Mouse (Mus musculus) megakaryocyte, adult 5-6 weeks (primary cell): ENCODE measurements around the gene Zbtb20. TPM values are rescaled to one million over a fixed set of nuclear protein-coding genes. Genes with fewer than 3 reads are reported as not detected.

Experiments used
- ATAC-seq: 2 replicates; pipeline ENCODE4 v1.8.0; 2016; ENCODE audit warnings: mild to moderate bottlenecking, inconsistent platforms; ENCODE audit not compliant: poor library complexity, severe bottlenecking
- total RNA-seq, 2 experiments: library from RNA; stranded (forward) in 1 of 2; stranded (reverse) in 1 of 2; fragments of 153-499, 151-499 nt in 1 of 2; fragments of 221-1000, 200-1000 nt in 1 of 2; gene quantifications; 2 replicates each; pipeline versions ENCODE4 v1.2.3 to v1.2.4; 2015 to 2017

Zbtb20 gene
- total RNA-seq, 2 experiments from 2014 or later, result 5.1 to 7.6 TPM

GRCm38 (mm10) chr16:43431514-43432371 is 556.1 kb downstream of the Zbtb20 start:
- ATAC-seq, result no peak

- 0 out of 2 replicates have a peak, but pooled peaks have one; percentile 38 for ATAC-seq
Observed at GRCm38 (mm10) chr16:43434941-43435340, 559.3 kb downstream of the Zbtb20 start.

GRCm38 (mm10) chr16:43438878-43439371 is 563.2 kb downstream of the Zbtb20 start:
- no peak for ATAC-seq

- ATAC-seq, result no peak
Observed at GRCm38 (mm10) chr16:43441392-43441791, 565.7 kb downstream of the Zbtb20 start.

GRCm38 (mm10) chr16:43443034-43443433 is 567.4 kb downstream of the Zbtb20 start:
- no peak for ATAC-seq

- peak; percentile 83 for ATAC-seq
Observed at GRCm38 (mm10) chr16:43448141-43448981, 572.7 kb downstream of the Zbtb20 start.

- ATAC-seq, result 0 out of 2 replicates have a peak, but pooled peaks have one; percentile 35
Observed at GRCm38 (mm10) chr16:43454370-43454934, 578.8 kb downstream of the Zbtb20 start.

GRCm38 (mm10) chr16:43456446-43457172 is 580.9 kb downstream of the Zbtb20 start:
- ATAC-seq, result no peak

- ATAC-seq, result no peak
Observed at GRCm38 (mm10) chr16:43457814-43458213, 582.1 kb downstream of the Zbtb20 start.

- ATAC-seq, result no peak
Observed at GRCm38 (mm10) chr16:43458726-43459223, 583.1 kb downstream of the Zbtb20 start.

GRCm38 (mm10) chr16:43461745-43462378 is 586.2 kb downstream of the Zbtb20 start:
- ATAC-seq, result no peak

GRCm38 (mm10) chr16:43462470-43463455 is 587.1 kb downstream of the Zbtb20 start:
- no peak for ATAC-seq

GRCm38 (mm10) chr16:43463684-43464475 is 588.2 kb downstream of the Zbtb20 start:
- ATAC-seq, result no peak

- ATAC-seq, result no peak
Observed at GRCm38 (mm10) chr16:43464476-43465080, 588.9 kb downstream of the Zbtb20 start.

- ATAC-seq, result no peak
Observed at GRCm38 (mm10) chr16:43465368-43465839, 589.7 kb downstream of the Zbtb20 start.

- no peak for ATAC-seq
Observed at GRCm38 (mm10) chr16:43465921-43466748, 590.5 kb downstream of the Zbtb20 start.
